Mouse (Mus musculus) C2C12 (cell line): Measurements from ENCODE around the gene Slamf1. TPM values are rescaled to one million over a fixed set of nuclear protein-coding genes. Genes with fewer than 3 reads are reported as not detected.

Source experiments
- H3K27me3 ChIP-seq: one replicate; pipeline ENCODE4 v1.6.1; 2011; ENCODE audit not compliant: control insufficient read depth, insufficient read depth, insufficient read length
- H3K36me3 ChIP-seq: one replicate; pipeline ENCODE4 v1.6.1; 2011; ENCODE audit not compliant: control insufficient read depth, insufficient read depth
- H3K4me3 ChIP-seq: one replicate; pipeline ENCODE4 v1.5.1; 2011; ENCODE audit warnings: mild to moderate bottlenecking, control low read depth; ENCODE audit not compliant: poor library complexity, insufficient read depth, severe bottlenecking
- H3K79me2 ChIP-seq: one replicate; pipeline ENCODE4 v1.6.1; 2011; ENCODE audit not compliant: control insufficient read depth, insufficient read depth
- H3K79me3 ChIP-seq: one replicate; pipeline ENCODE4 v1.6.1; 2011; ENCODE audit warnings: low read depth, control low read depth
- H3ac ChIP-seq: one replicate; pipeline ENCODE3; 2011; ENCODE audit warnings: low read depth; ENCODE audit not compliant: control insufficient read depth, insufficient read length
- CEBPB ChIP-seq: IDR thresholded peaks from one replicate; pipeline ENCODE4 v1.6.1; 2011; ENCODE audit warnings: low read depth, mild to moderate bottlenecking, control low read depth, moderate library complexity
- CTCF ChIP-seq: IDR thresholded peaks from one replicate; pipeline ENCODE4 v1.5.1; 2011; ENCODE audit not compliant: control insufficient read depth, insufficient read depth, insufficient read length
- FOSL1 ChIP-seq: IDR thresholded peaks from one replicate; pipeline ENCODE4 v1.8.0; 2011; ENCODE audit warnings: mild to moderate bottlenecking, low read length; ENCODE audit not compliant: poor library complexity, insufficient read depth, severe bottlenecking
- MAX ChIP-seq: IDR thresholded peaks from one replicate; pipeline ENCODE4 v1.6.1; 2011; ENCODE audit warnings: mild to moderate bottlenecking, control low read depth
- MYOD1 ChIP-seq: IDR thresholded peaks from one replicate; pipeline ENCODE4 v1.6.1; 2011; ENCODE audit warnings: low read depth; ENCODE audit not compliant: control insufficient read depth, insufficient read length
- MYOG ChIP-seq: IDR thresholded peaks from one replicate; pipeline ENCODE4 v1.6.1; 2011; ENCODE audit not compliant: control insufficient read depth, insufficient read length; ENCODE audit errors: extremely low read depth
- USF1 ChIP-seq: IDR thresholded peaks from one replicate; pipeline ENCODE4 v1.6.1; 2011; ENCODE audit warnings: low read depth, mild to moderate bottlenecking, control low read depth, moderate library complexity
- polyA plus RNA-seq: library from polyadenylated mRNA; unstranded; fragments of >200 nt; fragmentation: generic; extraction: Trizol; gene quantifications from one replicate; pipeline ENCODE4 v1.2.1, GENCODE M21; 2012; ENCODE audit warnings: missing spikeins

The Slamf1 gene
- polyA plus RNA-seq, 1 experiment: not detected

DNA sequence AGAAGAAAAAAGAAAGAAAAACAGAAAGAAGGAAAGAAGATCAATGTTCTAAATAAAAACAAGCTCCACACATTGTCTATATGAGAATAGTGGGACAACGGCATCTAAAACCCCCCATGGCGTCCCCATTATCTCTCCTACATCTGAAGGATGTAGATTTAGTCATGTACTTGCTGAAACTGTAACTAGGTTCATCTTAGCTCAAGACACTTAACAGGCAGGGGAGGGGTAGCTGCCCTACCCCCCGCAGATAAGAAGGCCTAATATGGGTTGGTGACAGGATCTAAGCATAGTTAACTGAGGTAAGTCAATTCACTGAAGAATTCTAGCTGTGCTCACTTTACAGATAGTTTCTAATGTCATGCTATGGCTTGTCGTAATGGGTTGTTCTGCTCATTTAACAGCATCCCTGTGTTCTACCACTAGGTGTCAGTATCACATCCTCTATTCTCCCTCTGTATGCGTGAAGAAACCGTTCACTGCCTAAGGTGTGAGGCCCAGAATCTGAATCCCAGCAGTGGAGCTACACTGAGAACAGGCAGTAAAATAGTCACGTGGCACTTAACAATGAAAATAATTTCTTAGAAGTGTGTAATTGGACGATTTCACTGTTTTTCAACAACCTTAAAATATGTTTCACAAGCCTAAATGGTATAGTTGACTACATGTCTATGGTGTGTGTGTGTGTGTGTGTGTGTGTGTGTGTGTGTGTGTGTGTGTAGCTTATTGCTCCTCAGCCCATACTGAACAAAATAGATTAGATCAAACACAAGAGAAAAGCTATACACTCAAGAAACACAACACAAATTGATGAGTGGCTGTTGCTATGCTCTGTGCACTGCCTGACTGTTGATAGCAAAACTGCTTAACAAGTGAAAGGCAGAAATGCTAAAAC is 48.9 kb downstream of the Slamf1 start:
- Histone ChIP-seq H3K36me3 (no peaks in the 10 kb centered on the region), H3K27me3 (no peaks in the 10 kb centered on the region), H3K4me3 (no peak overlapping the region), H3ac (no peak overlapping the region), H3K79me2 (no peaks in the 10 kb centered on the region), H3K79me3 (no peaks in the 10 kb centered on the region)
- TF ChIP-seq MYOG (no peak), USF1 (no peak), FOSL1 (no peak)

DNA sequence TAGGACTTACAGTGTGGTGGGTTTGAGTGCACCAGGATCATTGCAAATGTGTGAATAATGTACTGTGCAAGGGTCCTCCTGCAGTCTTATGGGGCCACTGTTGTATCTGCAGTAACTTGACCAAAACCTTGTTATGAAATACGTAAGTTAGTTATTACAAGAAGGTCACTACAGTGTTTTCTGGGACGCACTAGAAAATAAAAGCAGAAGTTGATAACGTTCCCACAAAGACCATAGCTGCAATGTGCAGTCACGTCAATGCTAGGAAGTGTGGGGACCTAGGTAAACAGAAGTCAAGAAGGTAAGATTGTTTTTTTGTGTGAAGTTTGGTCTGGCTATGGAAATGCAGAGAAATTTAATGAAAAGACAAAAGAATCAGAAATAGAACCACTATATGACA is 50.1 kb downstream of the Slamf1 start:
- no peak overlapping the region for H3ac ChIP-seq

DNA sequence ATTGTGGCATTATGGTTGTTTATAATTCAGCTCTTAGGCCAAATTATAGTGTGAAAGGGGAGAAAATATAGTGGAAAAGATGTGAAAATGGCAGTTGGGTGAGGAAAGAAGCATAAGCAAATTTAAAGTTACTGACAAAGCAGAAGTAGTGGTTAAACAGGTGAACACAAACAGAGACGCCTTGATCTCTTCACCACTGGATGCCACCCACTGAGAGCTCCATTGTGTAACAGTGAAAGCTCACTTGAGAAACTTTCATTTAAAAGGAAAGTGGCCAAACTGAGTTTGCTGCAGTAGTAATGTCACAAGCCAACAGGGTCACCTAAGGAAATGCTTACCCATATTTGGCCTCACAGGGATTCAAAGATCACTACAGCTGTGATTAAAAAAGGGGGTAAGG is 54.4 kb downstream of the Slamf1 start:
- no peaks in the 10 kb centered on the region for H3K79me3 ChIP-seq
- H3K4me3 ChIP-seq: no peak overlapping the region
- no peaks in the 10 kb centered on the region for H3K27me3 ChIP-seq
- no peak for TF ChIP-seq USF1
- H3ac ChIP-seq: no peak overlapping the region
- H3K79me2 ChIP-seq: no peaks in the 10 kb centered on the region
- H3K36me3 ChIP-seq: no peaks in the 10 kb centered on the region

More for the DNA sequence above, 50.1 kb downstream of the Slamf1 start:
- Histone ChIP-seq H3K79me3 (no peaks in the 10 kb centered on the region), H3K36me3 (no peaks in the 10 kb centered on the region), H3K27me3 (no peaks in the 10 kb centered on the region), H3K79me2 (no peaks in the 10 kb centered on the region), H3K4me3 (no peak overlapping the region)
- no peak for TF ChIP-seq FOSL1

DNA sequence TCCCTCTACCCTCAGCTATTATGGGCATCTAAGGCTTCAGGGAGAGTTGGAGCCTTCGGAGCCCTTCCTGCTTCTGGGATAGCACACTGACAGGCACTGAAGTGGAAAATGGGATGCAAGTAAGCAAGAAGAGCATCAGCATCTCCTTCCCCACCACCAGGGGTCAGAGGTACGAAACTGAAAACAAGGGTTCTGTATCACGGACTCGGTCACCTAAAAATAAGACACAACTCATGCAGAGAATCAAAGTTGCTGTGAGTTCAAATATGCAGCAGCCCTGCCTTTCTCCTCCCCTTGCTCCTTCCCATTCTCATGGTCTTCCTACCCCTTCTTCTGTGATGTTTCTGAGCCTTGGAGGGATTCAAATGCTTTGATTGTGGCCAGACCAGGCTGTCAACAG is 58.5 kb downstream of the Slamf1 start:
- Histone ChIP-seq H3K27me3 (no peaks in the 10 kb centered on the region), H3K79me3 (no peaks in the 10 kb centered on the region), H3ac (no peak overlapping the region), H3K36me3 (no peaks in the 10 kb centered on the region), H3K4me3 (no peak overlapping the region), H3K79me2 (no peaks in the 10 kb centered on the region)
- TF ChIP-seq CTCF (no peak), FOSL1 (no peak), USF1 (no peak), CEBPB (no peak), MAX (no peak), MYOG (no peak), MYOD1 (no peak)

DNA sequence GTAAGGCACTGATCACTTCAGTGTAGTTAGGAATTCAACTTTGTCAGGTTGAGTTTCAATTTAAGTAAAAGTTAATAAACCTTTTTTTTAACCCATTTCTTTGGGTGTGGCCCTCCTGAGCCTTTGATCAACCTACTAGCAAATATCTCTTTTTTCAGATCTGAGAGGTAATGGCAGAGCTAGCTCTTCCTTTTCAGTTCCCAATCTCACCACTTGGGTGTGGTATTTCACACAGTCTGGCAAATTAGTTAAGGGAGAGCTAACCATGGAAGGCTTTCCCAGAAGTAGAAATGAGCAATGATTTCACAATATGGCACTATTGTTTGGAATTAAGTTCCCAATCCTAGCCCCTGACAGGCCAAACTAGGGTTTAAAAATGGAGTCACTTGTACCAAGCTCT is 59.2 kb downstream of the Slamf1 start:
- Histone ChIP-seq H3K27me3 (no peaks in the 10 kb centered on the region), H3K4me3 (no peak overlapping the region), H3ac (no peak overlapping the region), H3K79me2 (no peaks in the 10 kb centered on the region), H3K79me3 (no peaks in the 10 kb centered on the region), H3K36me3 (no peaks in the 10 kb centered on the region)
- no peak for TF ChIP-seq CTCF

DNA sequence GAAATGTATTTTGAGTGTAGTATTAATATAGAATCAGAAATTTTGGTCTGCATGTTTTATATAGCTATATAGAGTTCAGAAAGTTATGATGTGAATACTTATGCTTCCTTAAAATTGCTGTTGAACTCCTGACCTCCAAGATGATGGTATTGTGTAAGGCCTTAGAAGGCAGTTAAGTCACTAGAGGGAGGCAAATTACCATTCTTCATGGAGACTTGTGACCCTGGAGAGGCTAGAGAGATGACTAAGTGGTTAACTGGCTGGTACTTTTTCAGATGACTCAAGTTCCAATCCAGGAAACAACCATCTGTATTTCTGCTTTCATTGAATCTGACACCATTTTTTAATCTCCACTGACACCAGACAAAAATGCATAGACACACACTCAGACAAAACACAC is 60.7 kb downstream of the Slamf1 start:
- Histone ChIP-seq H3ac (no peak overlapping the region), H3K4me3 (no peak overlapping the region), H3K36me3 (no peaks in the 10 kb centered on the region), H3K79me3 (no peaks in the 10 kb centered on the region), H3K79me2 (no peaks in the 10 kb centered on the region), H3K27me3 (no peaks in the 10 kb centered on the region)
- TF ChIP-seq CEBPB (no peak), MYOG (no peak), CTCF (no peak), MYOD1 (no peak), FOSL1 (no peak), USF1 (no peak), MAX (no peak)
